In the genomic region with DNA sequence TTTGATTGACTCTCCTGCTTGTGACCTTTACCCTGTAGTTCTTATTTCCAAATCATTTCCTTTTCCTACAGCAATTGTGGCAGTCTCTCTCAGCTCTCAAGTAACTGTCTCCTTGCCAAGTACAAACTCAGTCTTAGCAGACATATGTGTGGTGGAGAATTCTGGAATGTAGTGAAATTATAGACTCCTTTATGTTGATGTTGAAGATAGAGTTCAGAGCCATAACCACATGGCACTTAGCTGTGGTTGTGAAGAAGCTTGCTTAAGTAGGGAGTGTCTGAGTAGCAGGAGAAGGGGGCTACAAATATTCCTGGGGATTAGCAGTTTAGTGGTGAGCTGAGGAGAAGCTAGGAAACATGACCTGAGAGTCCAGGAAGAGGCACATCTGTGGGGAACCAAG, we compare ENCODE assay signal across 13 mouse cellular contexts.
"Had no signal": no experiment of that assay in that cellular context is flagged by ENCODE, and none has a peak within 500 bp of the region (broad histone marks: within the 10 kb centered on the region; RNA-seq: fewer than 3 reads in every experiment).

No protein-coding gene starts in this region.

- H3K4me2 ChIP-seq: liver, embryonic 11.5 days; liver, embryonic 15.5 days; midbrain, embryonic 12.5 days had no signal

- H3K9me3 ChIP-seq: liver, embryonic 15.5 days; midbrain, embryonic 12.5 days had no signal

- H3K27ac ChIP-seq: liver, embryonic 15.5 days; macrophage; midbrain, embryonic 12.5 days had no signal

- H3K9ac ChIP-seq: liver, embryonic 15.5 days; midbrain, embryonic 12.5 days had no signal

- ATAC-seq: lung, postnatal 0 days; midbrain, embryonic 16.5 days had no signal

- H3K4me3 ChIP-seq: liver, embryonic 15.5 days; midbrain, embryonic 12.5 days had no signal

- H3K4me1 ChIP-seq: liver, embryonic 15.5 days had no signal

- DNase-seq: kidney, adult 11 months; kidney, postnatal 14 days; left cerebral cortex, postnatal 4 days; lung, adult 2 months; right cerebral cortex, adult 18-20 months; right cerebral cortex, postnatal 25 days; thymus, postnatal 36 days had no signal

- H3K27me3 ChIP-seq: liver, embryonic 15.5 days; midbrain, embryonic 12.5 days had no signal
